Mouse (Mus musculus): ENCODE results near the gene Crk. TPM values are rescaled to one million over a fixed set of nuclear protein-coding genes. Genes with fewer than 3 reads are reported as not detected.

Gene Crk
- total and polyA plus RNA-seq, 3 experiments = 37.8 to 44.6 (median 39.9) TPM

GRCm38 (mm10) chr11:75687343-75687993, 8.4 kb downstream of the Crk start:
- Histone ChIP-seq H3K9ac (ENCODE audit: insufficient read depth, low read depth) (no peak overlapping the region), H3K4me1 (ENCODE audit: control insufficient read depth in 1 of 2, insufficient read depth in 2 of 2) (peaks cover 11 to 43% of the 10 kb centered on the region in 2 experiments), H3K4me2 (ENCODE audit: insufficient read depth, low read depth, poor library complexity, severe bottlenecking) (no peak overlapping the region), H3K36me3 (replicated peaks in 1 of 2; ENCODE audit: control insufficient read depth in 1 of 2, insufficient read depth in 1 of 2, low read length in 1 of 2) (peaks cover 22 to 77% of the 10 kb centered on the region in 2 experiments), H3K27me3 (replicated peaks) (no peaks in the 10 kb centered on the region), H3K9me3 (replicated peaks; ENCODE audit: low read length) (no peaks in the 10 kb centered on the region), H3K79me2 (replicated peaks; ENCODE audit: control insufficient read depth, extremely low read depth, insufficient read depth, poor library complexity, severe bottlenecking) (peaks cover 78% of the 10 kb centered on the region), H3K27ac (ENCODE audit: insufficient read depth, low read depth) (peak overlapping the region; percentile 24; the same call in 1 of the 2 replicates), H3K4me3 (replicated peaks in 1 of 3; ENCODE audit: low read depth in 2 of 3, low read length in 2 of 3, poor library complexity in 1 of 3) (no peak overlapping the region)
- TF ChIP-seq CHD2 (IDR thresholded peaks at IDR 0.05; ENCODE audit: low read length) (peak; percentile 51; the same call in 1 of the 2 replicates), TCF12 (IDR thresholded peaks at IDR 0.05; ENCODE audit: low read depth, low read length) (peak; percentile 23; the same call in 1 of the 2 replicates), BHLHE40 (IDR thresholded peaks at IDR 0.05; ENCODE audit: low read depth, low read length) (peak; percentile 58), MXI1 (IDR thresholded peaks at IDR 0.05; ENCODE audit: low read depth, low read length) (no peak), IRF4 (IDR thresholded peaks at IDR 0.05; ENCODE audit: low read depth, low read length) (peak; percentile 69), SIN3A (IDR thresholded peaks at IDR 0.05; ENCODE audit: low read length) (no peak), JUND (conservative IDR thresholded peaks at IDR 0.05; ENCODE audit: low read depth, low read length) (peak; percentile 64), HCFC1 (IDR thresholded peaks at IDR 0.05; ENCODE audit: low read depth, low read length) (no peak), ZNF384 (IDR thresholded peaks at IDR 0.05; ENCODE audit: low read depth, low read length) (peak; percentile 96), EP300 (IDR thresholded peaks at IDR 0.05; ENCODE audit: low read length) (peak; percentile 56; the same call in 1 of the 2 replicates), NELFE (IDR thresholded peaks at IDR 0.05; ENCODE audit: low read depth, low read length) (no peak), POLR2AphosphoS2 (IDR thresholded peaks at IDR 0.05; ENCODE audit: low read depth, low read length) (peak; percentile 54; the same call in 1 of the 2 replicates), ELF1 (IDR thresholded peaks at IDR 0.05; ENCODE audit: low read depth, low read length) (no peak)
- in situ Hi-C loops (cut with MboI; ENCODE audit: low pct_ligation_motif_present, low pct_unique_long_range_greater_than_20kb, low sequenced_read_pairs) (no loop called here), dilution Hi-C loops (cut with MboI; ENCODE audit: extremely low pct_ligation_motif_present, extremely low pct_unique_long_range_greater_than_20kb, low sequenced_read_pairs) (no loop called here)
- DNase-seq (ENCODE audit: extremely low read depth) = peak; percentile 30

- Histone ChIP-seq H3K36me3 (replicated peaks in 1 of 2; ENCODE audit: control insufficient read depth in 1 of 2, insufficient read depth in 1 of 2, low read length in 1 of 2) (peaks cover 23 to 79% of the 10 kb centered on the region in 2 experiments), H3K79me2 (replicated peaks; ENCODE audit: control insufficient read depth, extremely low read depth, insufficient read depth, poor library complexity, severe bottlenecking) (peaks cover 71% of the 10 kb centered on the region), H3K9ac (ENCODE audit: insufficient read depth, low read depth) (no peak overlapping the region), H3K9me3 (replicated peaks; ENCODE audit: low read length) (no peaks in the 10 kb centered on the region), H3K4me1 (ENCODE audit: control insufficient read depth in 1 of 2, insufficient read depth in 2 of 2) (peaks cover 11 to 42% of the 10 kb centered on the region in 2 experiments), H3K27me3 (replicated peaks) (no peaks in the 10 kb centered on the region), H3K4me3 (replicated peaks in 1 of 3; ENCODE audit: low read depth in 2 of 3, low read length in 2 of 3, poor library complexity in 1 of 3) (no peak overlapping the region), H3K4me2 (ENCODE audit: insufficient read depth, low read depth, poor library complexity, severe bottlenecking) (no peak overlapping the region), H3K27ac (ENCODE audit: insufficient read depth, low read depth) (no peak overlapping the region)
- in situ Hi-C loops (cut with MboI; ENCODE audit: low pct_ligation_motif_present, low pct_unique_long_range_greater_than_20kb, low sequenced_read_pairs) (no loop called here), dilution Hi-C loops (cut with MboI; ENCODE audit: extremely low pct_ligation_motif_present, extremely low pct_unique_long_range_greater_than_20kb, low sequenced_read_pairs) (no loop called here)
- no peak for TF ChIP-seq JUND (conservative IDR thresholded peaks at IDR 0.05; ENCODE audit: low read depth, low read length)
- TF ChIP-seq ZNF384 (IDR thresholded peaks at IDR 0.05; ENCODE audit: low read depth, low read length) = peak; percentile 48; the same call in 1 of the 2 replicates
- DNase-seq (ENCODE audit: extremely low read depth) = no peak
Measured at GRCm38 (mm10) chr11:75688132-75688531, 9.1 kb downstream of the Crk start.

Measured in CH12.LX (cell line).